Mouse (Mus musculus): Measurements from ENCODE around the gene Adh6b. TPM values are rescaled to one million over a fixed set of nuclear protein-coding genes. Genes with fewer than 3 reads are reported as not detected.

Adh6b gene
- total and polyA plus RNA-seq, 3 experiments, result 0.16 TPM; not detected in 2

DNA sequence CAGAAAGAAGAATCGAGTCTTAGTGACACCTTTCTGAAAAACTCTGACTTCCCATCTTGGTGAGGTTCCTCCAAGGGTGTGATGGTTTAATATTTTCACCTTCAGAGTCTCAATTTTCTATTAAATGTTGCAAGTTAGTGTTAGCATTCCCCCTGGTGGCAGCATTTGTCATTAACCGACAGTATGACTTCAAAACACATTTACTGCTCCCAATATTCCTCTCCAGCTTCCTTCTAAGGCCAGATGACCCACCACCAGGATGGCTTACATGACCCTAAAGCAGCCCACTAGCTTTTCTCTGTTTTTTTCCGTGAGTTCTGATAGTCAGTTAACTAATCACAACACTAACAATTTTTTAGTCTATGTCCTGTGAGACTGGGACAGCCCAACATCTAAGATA is 63.8 kb downstream of the Adh6b start:
- no peaks in the 10 kb centered on the region for H3K9me3 ChIP-seq (replicated peaks)
- no peak for ATAC-seq (ENCODE audit: extremely low read depth, insufficient number of reproducible peaks, low FRiP score, poor library complexity, severe bottlenecking)
- H3K4me3 ChIP-seq (ENCODE audit: low read depth, low read length), result no peak overlapping the region
- H3K27me3 ChIP-seq (ENCODE audit: insufficient read depth, low read length), result peaks cover 9% of the 10 kb centered on the region; the same call in 1 of the 2 replicates
- TF ChIP-seq POLR2AphosphoS5 (IDR thresholded peaks at IDR 0.05; ENCODE audit: insufficient replicate concordance, low read depth, low read length), result no peak
- TF ChIP-seq GATA2 (IDR thresholded peaks at IDR 0.05; ENCODE audit: borderline replicate concordance, low read depth, low read length), result no peak
- no peak for TF ChIP-seq GATA1 (IDR thresholded peaks at IDR 0.05; ENCODE audit: borderline replicate concordance, low read length)
- TF ChIP-seq CTCF (IDR thresholded peaks at IDR 0.05; ENCODE audit: low read depth, low read length), result no peak
- H3K36me3 ChIP-seq (replicated peaks), result no peaks in the 10 kb centered on the region
- peaks cover 2% of the 10 kb centered on the region; the same call in 1 of the 2 replicates for H3K4me1 ChIP-seq (ENCODE audit: insufficient read depth, low read depth, low read length)
- DNase-seq (ENCODE audit: low spot score), result no peak

DNA sequence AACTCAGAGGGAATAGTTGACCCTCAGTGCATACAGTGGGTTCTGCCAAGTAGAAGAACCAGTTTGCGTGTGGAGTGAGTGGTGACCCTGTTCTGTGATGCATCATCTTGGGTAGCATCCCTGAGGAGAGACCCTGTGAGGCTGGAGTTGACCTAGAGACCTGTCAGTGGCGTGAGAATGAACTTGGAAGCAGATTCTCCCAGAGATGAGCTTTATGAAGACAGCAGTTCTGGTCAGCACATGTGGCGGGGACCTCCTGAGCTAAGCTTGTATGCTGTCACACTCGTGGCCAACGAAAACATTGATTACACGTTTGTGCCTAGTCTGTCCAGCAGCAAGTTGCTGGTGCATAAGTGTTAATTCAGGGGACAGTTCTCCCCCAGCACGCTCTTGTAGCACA is 64.3 kb downstream of the Adh6b start:
- ATAC-seq (ENCODE audit: extremely low read depth, insufficient number of reproducible peaks, low FRiP score, poor library complexity, severe bottlenecking) (no peak), DNase-seq (ENCODE audit: low spot score) (no peak)
- Histone ChIP-seq H3K27me3 (ENCODE audit: insufficient read depth, low read length) (peaks cover 9% of the 10 kb centered on the region; the same call in 1 of the 2 replicates), H3K36me3 (replicated peaks) (no peaks in the 10 kb centered on the region), H3K4me1 (ENCODE audit: insufficient read depth, low read depth, low read length) (no peaks in the 10 kb centered on the region), H3K9me3 (replicated peaks) (no peaks in the 10 kb centered on the region), H3K4me3 (ENCODE audit: low read depth, low read length) (no peak overlapping the region)
- no peak for TF ChIP-seq CTCF (IDR thresholded peaks at IDR 0.05; ENCODE audit: low read depth, low read length)

DNA sequence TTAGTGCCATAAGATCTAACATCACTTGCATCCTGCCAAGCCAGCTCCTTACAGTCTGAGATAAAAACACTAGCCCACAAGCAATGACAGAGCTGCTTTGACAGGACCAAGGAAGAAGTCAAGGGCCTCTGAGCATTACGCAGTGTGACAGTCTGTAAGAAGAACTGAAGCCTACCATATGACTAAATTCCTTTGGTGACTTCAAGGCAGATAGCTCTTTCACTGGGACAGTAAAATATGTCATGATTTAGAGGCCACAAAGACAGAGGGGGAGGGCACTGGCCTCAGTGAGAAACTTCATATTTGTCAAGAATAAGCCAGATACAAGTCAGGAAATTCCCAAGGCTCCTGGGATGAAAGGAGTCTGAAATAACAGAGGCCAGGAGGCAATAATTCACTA is 66.3 kb downstream of the Adh6b start:
- Histone ChIP-seq H3K9me3 (replicated peaks) (no peaks in the 10 kb centered on the region), H3K36me3 (replicated peaks) (no peaks in the 10 kb centered on the region), H3K4me3 (ENCODE audit: low read depth, low read length) (no peak overlapping the region), H3K4me1 (ENCODE audit: insufficient read depth, low read depth, low read length) (no peaks in the 10 kb centered on the region), H3K27me3 (ENCODE audit: insufficient read depth, low read length) (peaks cover 9% of the 10 kb centered on the region; the same call in 1 of the 2 replicates)
- DNase-seq (ENCODE audit: low spot score), result no peak
- no peak for ATAC-seq (ENCODE audit: extremely low read depth, insufficient number of reproducible peaks, low FRiP score, poor library complexity, severe bottlenecking)
- TF ChIP-seq POLR2AphosphoS5 (IDR thresholded peaks at IDR 0.05; ENCODE audit: insufficient replicate concordance, low read depth, low read length) (no peak), GATA1 (IDR thresholded peaks at IDR 0.05; ENCODE audit: borderline replicate concordance, low read length) (no peak), CTCF (IDR thresholded peaks at IDR 0.05; ENCODE audit: low read depth, low read length) (no peak), TAL1 (conservative IDR thresholded peaks at IDR 0.05; ENCODE audit: low read depth, low read length) (no peak)

Other genes starting within 250 kb of the Adh6b start
- 18.7 and 24.9 TPM in 2 replicates for gene Trmt10a, start 198.3 kb upstream of the Adh6b start, total RNA-seq (2014; fragmentation: Nextera tagmentation)
- 11.8 and 15.9 TPM in 2 replicates for gene Trmt10a, start 198.3 kb upstream of the Adh6b start, total RNA-seq (2017)
- 3.6 and 4.6 TPM in 2 replicates for gene Trmt10a, start 198.3 kb upstream of the Adh6b start, polyA plus RNA-seq (2012)
- 7.2 and 8.0 TPM in 2 replicates for gene Mttp, start 196.8 kb upstream of the Adh6b start, total RNA-seq (2014; fragmentation: Nextera tagmentation)
- 2.7 and 3.4 TPM in 2 replicates for gene Mttp, start 196.8 kb upstream of the Adh6b start, total RNA-seq (2017)
- gene Mttp, start 196.8 kb upstream of the Adh6b start, polyA plus RNA-seq (2012), result 0.23 and 0.42 TPM in 2 replicates
- not detected in 2 replicates for gene 4930579F01Rik, start 147.9 kb upstream of the Adh6b start, total RNA-seq (2014; fragmentation: Nextera tagmentation)
- 0.12 TPM in 1 of 2 replicates, not detected in the other for gene 4930579F01Rik, start 147.9 kb upstream of the Adh6b start, total RNA-seq (2017)
- not detected in 2 replicates for gene 4930579F01Rik, start 147.9 kb upstream of the Adh6b start, polyA plus RNA-seq (2012)
- gene Adh7, start 124.0 kb upstream of the Adh6b start, total RNA-seq (2014; fragmentation: Nextera tagmentation), result not detected in 2 replicates
- 0.05 and 0.06 TPM in 2 replicates for gene Adh7, start 124.0 kb upstream of the Adh6b start, total RNA-seq (2017)
- not detected in 2 replicates for gene Adh7, start 124.0 kb upstream of the Adh6b start, polyA plus RNA-seq (2012)
- not detected in 2 replicates for gene Adh1, start 80.8 kb upstream of the Adh6b start, total RNA-seq (2014; fragmentation: Nextera tagmentation)
- gene Adh1, start 80.8 kb upstream of the Adh6b start, total RNA-seq (2017), result 0.17 and 0.33 TPM in 2 replicates
- not detected in 2 replicates for gene Adh1, start 80.8 kb upstream of the Adh6b start, polyA plus RNA-seq (2012)
- gene Adh6a, start 28.5 kb upstream of the Adh6b start, total RNA-seq (2014; fragmentation: Nextera tagmentation), result not detected in 2 replicates
- 0.22 TPM in 1 of 2 replicates, not detected in the other for gene Adh6a, start 28.5 kb upstream of the Adh6b start, total RNA-seq (2017)
- gene Adh6a, start 28.5 kb upstream of the Adh6b start, polyA plus RNA-seq (2012), result not detected in 2 replicates
- gene Adh4, start 73.7 kb downstream of the Adh6b start, total RNA-seq (2014; fragmentation: Nextera tagmentation), result not detected in 2 replicates
- not detected in 2 replicates for gene Adh4, start 73.7 kb downstream of the Adh6b start, total RNA-seq (2017)
- gene Adh4, start 73.7 kb downstream of the Adh6b start, polyA plus RNA-seq (2012), result not detected in 2 replicates
- 86.2 and 86.3 TPM in 2 replicates for gene Adh5, start 101.3 kb downstream of the Adh6b start, total RNA-seq (2014; fragmentation: Nextera tagmentation)
- gene Adh5, start 101.3 kb downstream of the Adh6b start, total RNA-seq (2017), result 147 and 154 TPM in 2 replicates
- 11.3 and 27.4 TPM in 2 replicates for gene Adh5, start 101.3 kb downstream of the Adh6b start, polyA plus RNA-seq (2012)
- 61.8 and 67.3 TPM in 2 replicates for gene Metap1, start 147.7 kb downstream of the Adh6b start, total RNA-seq (2014; fragmentation: Nextera tagmentation)
- 63.0 and 66.3 TPM in 2 replicates for gene Metap1, start 147.7 kb downstream of the Adh6b start, total RNA-seq (2017)
- 24.3 and 29.3 TPM in 2 replicates for gene Metap1, start 147.7 kb downstream of the Adh6b start, polyA plus RNA-seq (2012)
- gene Eif4e, start 184.4 kb downstream of the Adh6b start, total RNA-seq (2014; fragmentation: Nextera tagmentation), result 584 and 634 TPM in 2 replicates
- 173 and 248 TPM in 2 replicates for gene Eif4e, start 184.4 kb downstream of the Adh6b start, total RNA-seq (2017)
- 13.2 and 21.2 TPM in 2 replicates for gene Eif4e, start 184.4 kb downstream of the Adh6b start, polyA plus RNA-seq (2012)